7 mouse cellular contexts compared by ENCODE assay signal in the genomic region with DNA sequence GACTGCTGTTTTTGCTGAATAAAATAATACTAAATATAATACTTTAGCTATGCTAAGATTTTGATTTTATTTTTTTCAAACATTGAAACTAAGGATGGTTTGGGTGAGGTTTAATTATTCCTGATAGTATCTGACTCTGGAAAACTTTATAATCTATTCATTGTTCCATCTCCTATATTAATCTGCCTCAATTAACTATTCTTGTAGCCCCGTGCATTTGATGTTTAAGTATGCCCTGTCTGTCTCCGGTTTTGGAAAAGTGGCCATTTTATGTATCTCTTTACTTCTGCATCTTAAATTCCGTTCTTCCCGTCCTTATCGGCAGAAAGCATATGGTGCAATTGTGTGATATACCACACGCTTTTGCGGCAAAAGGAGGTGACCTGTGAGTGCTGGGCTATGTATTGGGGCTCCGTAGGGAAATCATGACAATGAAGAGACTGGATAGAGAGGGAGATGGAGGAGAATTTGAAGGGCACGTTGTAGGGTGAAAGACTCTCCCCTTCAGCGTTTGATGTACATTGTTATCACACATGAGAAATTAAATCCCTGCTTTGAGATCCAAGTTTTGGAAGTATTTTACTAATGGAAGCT. TPM values are rescaled to one million over a fixed set of nuclear protein-coding genes. Genes with fewer than 3 reads are reported as not detected.
DNase-seq lines count a peak whose midpoint lies in the region; ATAC-seq and TF ChIP-seq lines count a peak whose summit lies in the region.

No protein-coding gene starts in this region.

- no peaks in the 10 kb centered on the region for H3K36me3 ChIP-seq in ES-Bruce4 (ENCODE audit: control insufficient read depth, insufficient read depth, low read length, poor library complexity, severe bottlenecking)
- no peaks in the 10 kb centered on the region for H3K36me3 ChIP-seq in heart, embryonic 16.5 days (ENCODE audit: control insufficient read depth, insufficient read depth)
- no peaks in the 10 kb centered on the region for H3K36me3 ChIP-seq in liver, postnatal 0 days (replicated peaks; ENCODE audit: insufficient read depth, low read length)
- H3K36me3 ChIP-seq in thymus, adult 2 months (ENCODE audit: control insufficient read depth, insufficient read depth, low read length) = no peaks in the 10 kb centered on the region

- no peaks in the 10 kb centered on the region for H3K4me1 ChIP-seq in ES-Bruce4 (ENCODE audit: control insufficient read depth, insufficient read depth, low read length)
- H3K4me1 ChIP-seq in heart, embryonic 16.5 days (ENCODE audit: control insufficient read depth, insufficient read depth, low read length) = peaks cover 22% of the 10 kb centered on the region
- H3K4me1 ChIP-seq in liver, postnatal 0 days (ENCODE audit: insufficient read depth) = peaks cover 26% of the 10 kb centered on the region
- H3K4me1 ChIP-seq in thymus, adult 2 months (replicated peaks; ENCODE audit: control insufficient read depth, insufficient read depth, low read length) = peaks cover 17% of the 10 kb centered on the region

- H3K27me3 ChIP-seq in ES-Bruce4 (ENCODE audit: control insufficient read depth, insufficient read depth, low read length, poor library complexity, severe bottlenecking) = no peaks in the 10 kb centered on the region
- H3K27me3 ChIP-seq in heart, embryonic 16.5 days (ENCODE audit: control insufficient read depth, insufficient read depth, low read length) = no peaks in the 10 kb centered on the region
- no peaks in the 10 kb centered on the region for H3K27me3 ChIP-seq in liver, postnatal 0 days (ENCODE audit: insufficient read depth, low read length)
- H3K27me3 ChIP-seq in thymus, adult 2 months (ENCODE audit: control insufficient read depth, insufficient read depth, low read length) = peaks cover 9% of the 10 kb centered on the region

- TF ChIP-seq EP300 in ES-Bruce4 (IDR thresholded peaks at IDR 0.05; ENCODE audit: insufficient read depth, low read depth, low read length) = no peak
- peak; percentile 80 for TF ChIP-seq EP300 in liver, postnatal 0 days (IDR thresholded peaks at IDR 0.05; ENCODE audit: low read depth)

- peak overlapping the region; percentile 70 for H3K4me2 ChIP-seq in heart, embryonic 16.5 days (ENCODE audit: low read depth, low read length)
- peak overlapping the region; percentile 98 for H3K4me2 ChIP-seq in liver, postnatal 0 days (ENCODE audit: low read depth, low read length)

- H3K4me3 ChIP-seq in ES-Bruce4 (ENCODE audit: low read depth, low read length) = no peak overlapping the region
- H3K4me3 ChIP-seq in heart, embryonic 16.5 days (ENCODE audit: low read length) = peak overlapping the region; percentile 82
- peak overlapping the region; percentile 74 for H3K4me3 ChIP-seq in liver, postnatal 0 days (ENCODE audit: low read depth, low read length)
- H3K4me3 ChIP-seq in thymus, adult 2 months (ENCODE audit: control insufficient read depth, insufficient read depth, low read length) = no peak overlapping the region

- DNase-seq in MN1 (ENCODE audit: low spot score) = peak; percentile 11
- no peak for DNase-seq in liver, postnatal 0 days
- DNase-seq in spleen, adult 18-20 months = no peak
- DNase-seq in ovary, postnatal 36 days (ENCODE audit: low spot score) = no peak
- no peak for DNase-seq in thymus, adult 2 months

- H3K9me3 ChIP-seq in ES-Bruce4 (replicated peaks; ENCODE audit: control insufficient read depth, insufficient read depth, low read length, poor library complexity, severe bottlenecking) = no peaks in the 10 kb centered on the region
- H3K9me3 ChIP-seq in heart, embryonic 16.5 days (replicated peaks; ENCODE audit: control insufficient read depth, low read length) = no peaks in the 10 kb centered on the region
- no peaks in the 10 kb centered on the region for H3K9me3 ChIP-seq in liver, postnatal 0 days (ENCODE audit: low read length)

- no peak overlapping the region for H3K27ac ChIP-seq in ES-Bruce4 (ENCODE audit: insufficient read depth, low read length)
- H3K27ac ChIP-seq in heart, embryonic 16.5 days (ENCODE audit: low read length) = peak overlapping the region; percentile 95
- no peak overlapping the region for H3K27ac ChIP-seq in liver, postnatal 0 days (ENCODE audit: low read depth)
- no peak overlapping the region for H3K27ac ChIP-seq in thymus, adult 2 months (ENCODE audit: control insufficient read depth, insufficient read depth, low read length)

- ATAC-seq in heart, embryonic 16.5 days (replicated peaks; ENCODE audit: extremely low read depth, insufficient read depth, low FRiP score) = no peak
- no peak for ATAC-seq in liver, postnatal 0 days

- peak overlapping the region; percentile 81 for H3K9ac ChIP-seq in ES-Bruce4 (ENCODE audit: low read depth, poor library complexity, severe bottlenecking)
- H3K9ac ChIP-seq in heart, embryonic 16.5 days (ENCODE audit: low read length) = peak overlapping the region; percentile 97
- peak overlapping the region; percentile 52 for H3K9ac ChIP-seq in liver, postnatal 0 days (replicated peaks)

- TF ChIP-seq CTCF in ES-Bruce4 (IDR thresholded peaks at IDR 0.05; ENCODE audit: low read depth, low read length) = no peak
- no peak for TF ChIP-seq CTCF in liver, postnatal 0 days (IDR thresholded peaks at IDR 0.05; ENCODE audit: low read depth)
- no peak for TF ChIP-seq CTCF in thymus, adult 2 months (IDR thresholded peaks at IDR 0.05; ENCODE audit: borderline replicate concordance, control insufficient read depth, extremely low read depth, insufficient read depth, low read length, poor library complexity)

- WGBS in heart, embryonic 16.5 days = 10% methylated on average over 10 of the region's 10 CpGs
- 38% methylated on average over 10 of the region's 10 CpGs for WGBS in liver, postnatal 0 days (ENCODE audit: insufficient replicate concordance)
- 63% methylated on average over 10 of the region's 10 CpGs for WGBS in thymus, adult 2 months

- no peak for TF ChIP-seq POLR2A in ES-Bruce4 (IDR thresholded peaks at IDR 0.05; ENCODE audit: insufficient read depth, low read length)
- TF ChIP-seq POLR2A in thymus, adult 2 months (IDR thresholded peaks at IDR 0.05; ENCODE audit: control insufficient read depth, extremely low read depth, insufficient read depth, low read length, poor library complexity) = no peak

RNA-seq across cellular contexts. Expression of gene Myh10, which starts 2.2 kb away (rescaled TPM):
- polyA plus RNA-seq in ES-Bruce4 (2011; ENCODE audit: insufficient read depth, insufficient read length, low read depth, missing spikeins) = 157 and 172 TPM in 2 replicates
- 81.1 and 104 TPM in 2 replicates for polyA plus RNA-seq in heart, embryonic 16.5 days (2015; fragmentation: Nextera tagmentation; extraction: Ambion mirVana)
- polyA plus RNA-seq in liver, postnatal 0 days (2015; fragmentation: Nextera tagmentation; extraction: Ambion mirVana) = 6.8 and 8.0 TPM in 2 replicates
- polyA plus RNA-seq in thymus, adult 2 months (2012; rRNA removed) = 5.6 and 5.7 TPM in 2 replicates

Comparison
In these comparisons a context has a peak if more than half of its experiments do, and no peak if none do; other contexts are left out.
1. H3K4me3 ChIP-seq: peak in heart, embryonic 16.5 days (single experiment) and liver, postnatal 0 days (single experiment); none in ES-Bruce4 (single experiment) and thymus, adult 2 months (single experiment).
2. Peak in every context shown above with its lines, with median percentiles within 50 percentile points of each other: H3K9ac ChIP-seq.